Mouse (Mus musculus) forebrain, postnatal 0 days (tissue): ENCODE data around the gene Cntn5. TPM values are rescaled to one million over a fixed set of nuclear protein-coding genes. Genes with fewer than 3 reads are reported as not detected.

ENCODE experiments used
- ATAC-seq: fragments of 200-750 bp; cut with Nextera tagmentation; 2 replicates; pipeline ENCODE4 v1.8.0; 2017; ENCODE audit warnings: mild to moderate bottlenecking, moderate library complexity
- DNase-seq: peaks from one replicate; pipeline ENCODE4 v3.0.0-alpha.2; 2015
- H3K27ac ChIP-seq: fragments of 300-500 bp; sonication (generic); 2 replicates; pipeline ENCODE4 v1.5.1; 2014; ENCODE audit warnings: low read depth, mild to moderate bottlenecking, antibody characterized with exemption, low read length, moderate library complexity, mixed read lengths
- H3K27me3 ChIP-seq: fragments of 300-500 bp; sonication (generic); 2 replicates; pipeline ENCODE4 v1.6.1; 2014; ENCODE audit warnings: mild to moderate bottlenecking, low read length, mixed read lengths; ENCODE audit not compliant: insufficient read depth
- H3K36me3 ChIP-seq: fragments of 300-500 bp; sonication (generic); 2 replicates; pipeline ENCODE4 v1.6.1; 2014; ENCODE audit warnings: mild to moderate bottlenecking, moderate library complexity; ENCODE audit not compliant: insufficient read depth
- H3K4me1 ChIP-seq: fragments of 300-500 bp; sonication (generic); 2 replicates; pipeline ENCODE4 v1.6.1; 2014; ENCODE audit warnings: antibody characterized with exemption; ENCODE audit not compliant: insufficient read depth
- H3K4me2 ChIP-seq: fragments of 300-500 bp; sonication (generic); 2 replicates; pipeline ENCODE4 v1.6.1; 2014; ENCODE audit warnings: low read depth, mild to moderate bottlenecking, moderate library complexity
- H3K4me3 ChIP-seq: fragments of 300-500 bp; sonication (generic); 2 replicates; pipeline ENCODE4 v1.5.1; 2014; ENCODE audit warnings: low read depth, low read length, mixed read lengths
- H3K9ac ChIP-seq: fragments of 300-500 bp; sonication (generic); 2 replicates; pipeline ENCODE4 v1.6.1; 2014; ENCODE audit warnings: mild to moderate bottlenecking
- H3K9me3 ChIP-seq: fragments of 300-500 bp; sonication (generic); 2 replicates; pipeline ENCODE4 v1.6.1; 2016; ENCODE audit warnings: low read length
- CTCF ChIP-seq: sonication (generic); IDR thresholded peaks from 2 replicates; pipeline ENCODE4 v1.5.1; 2016; ENCODE audit warnings: antibody characterized with exemption, control low read depth, low read depth
- WGBS: fragments of 180-500 bp; shearing (Covaris S2); extraction: QIAGEN DNeasy Blood & Tissue Kit; methylation state at CpG from one replicate; pipeline ENCODE4 v1.1.7; 2014; 5-methylcytosine and 5-hydroxymethylcytosine counted together
- polyA plus RNA-seq: library from polyadenylated mRNA; unstranded; fragments of >200 nt; fragmentation: Nextera tagmentation; extraction: Ambion mirVana; gene quantifications from 2 replicates; pipeline ENCODE4 v1.2.1, GENCODE M21; 2015
- total RNA-seq: library from RNA; depleted of rRNA; stranded (reverse); fragments of >200 nt; gene quantifications from 2 replicates; pipeline ENCODE4 v1.2.3, GENCODE M21; 2014

The Cntn5 gene
- total and polyA plus RNA-seq, 2 experiments from 2014 or later, result 15.5 to 25.9 TPM

DNA sequence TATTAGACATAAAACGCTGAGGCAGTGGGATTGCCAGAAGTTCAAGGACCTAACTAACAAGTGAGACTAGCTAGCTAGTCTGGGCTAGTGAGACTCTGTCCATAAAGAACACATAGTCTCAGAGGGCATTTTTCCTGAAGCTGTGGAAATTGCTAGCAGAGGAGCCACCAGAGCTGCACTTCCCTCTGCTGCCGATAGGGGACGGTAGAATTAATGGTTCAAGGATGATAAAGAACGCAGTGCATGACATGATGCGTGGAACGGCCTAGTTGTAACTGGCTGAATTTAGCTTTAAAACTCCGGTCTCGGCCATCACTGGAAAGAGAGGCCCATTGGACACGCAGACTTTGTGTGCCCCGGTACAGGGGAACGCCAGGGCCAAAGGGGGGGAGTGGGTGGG lies 555.8 kb downstream of the Cntn5 start:
- 88% methylated on average over 9 of the region's 11 CpGs for WGBS
- H3K4me3 ChIP-seq, result no peak overlapping the region
- H3K9me3 ChIP-seq, result no peaks in the 10 kb centered on the region
- H3K27ac ChIP-seq, result no peak overlapping the region
- peak; percentile 23; the same call in 1 of the 2 replicates for TF ChIP-seq CTCF
- H3K4me2 ChIP-seq, result no peak overlapping the region
- no peaks in the 10 kb centered on the region for H3K27me3 ChIP-seq
- ATAC-seq (no peak), DNase-seq (no peak)
- H3K9ac ChIP-seq, result no peak overlapping the region
- H3K36me3 ChIP-seq, result no peaks in the 10 kb centered on the region
- H3K4me1 ChIP-seq, result no peaks in the 10 kb centered on the region

DNA sequence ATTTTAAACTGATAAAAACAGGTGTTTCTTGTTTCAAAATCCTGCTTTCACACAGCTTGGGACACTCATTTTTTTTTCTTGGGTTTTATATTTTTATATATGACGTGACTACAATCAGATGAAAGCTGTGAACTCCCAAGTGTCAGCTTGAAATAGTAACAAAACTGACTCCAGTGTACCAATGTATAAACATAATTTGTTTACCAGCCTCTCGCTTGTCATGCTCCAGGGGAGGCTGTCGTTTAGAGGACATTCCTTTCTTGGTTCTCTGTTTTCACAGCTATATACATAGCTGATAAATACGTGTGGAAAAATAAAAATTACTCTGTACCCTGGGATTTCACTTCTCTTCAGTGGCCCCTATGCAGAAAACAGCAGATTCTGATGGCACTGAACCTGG lies 556.4 kb downstream of the Cntn5 start:
- no peak for TF ChIP-seq CTCF
- Histone ChIP-seq H3K4me3 (no peak overlapping the region), H3K9me3 (no peaks in the 10 kb centered on the region), H3K4me2 (no peak overlapping the region), H3K9ac (no peak overlapping the region), H3K4me1 (no peaks in the 10 kb centered on the region), H3K27me3 (no peaks in the 10 kb centered on the region), H3K27ac (no peak overlapping the region), H3K36me3 (no peaks in the 10 kb centered on the region)
- no peak for ATAC-seq
- DNase-seq, result no peak
- WGBS, result 72% methylated on average over 4 of the region's 4 CpGs

DNA sequence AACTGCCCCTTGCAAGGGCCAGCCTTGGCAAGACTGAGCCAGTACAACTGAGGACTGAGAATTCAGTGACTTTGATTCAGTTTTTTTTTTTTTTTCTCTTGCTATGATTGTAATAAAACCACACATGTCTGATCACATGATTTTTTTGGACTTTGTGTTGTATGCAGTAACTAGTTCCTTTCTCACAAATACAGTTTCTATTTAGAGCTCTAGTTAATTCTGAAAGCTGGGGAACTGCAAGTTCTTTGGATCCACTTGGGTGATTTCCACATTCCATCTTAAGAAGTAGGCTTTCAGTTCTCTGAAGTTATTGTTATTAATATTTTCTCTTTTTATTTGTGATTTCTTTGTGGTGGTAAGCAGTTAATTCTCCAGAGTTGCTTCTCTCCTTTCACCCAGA lies 563.8 kb downstream of the Cntn5 start:
- no peaks in the 10 kb centered on the region for H3K36me3 ChIP-seq
- H3K4me2 ChIP-seq, result no peak overlapping the region
- no peaks in the 10 kb centered on the region for H3K4me1 ChIP-seq
- no peak overlapping the region for H3K27ac ChIP-seq
- no peak for TF ChIP-seq CTCF
- no peaks in the 10 kb centered on the region for H3K27me3 ChIP-seq
- no peak overlapping the region for H3K9ac ChIP-seq
- H3K9me3 ChIP-seq, result no peaks in the 10 kb centered on the region
- DNase-seq, result no peak
- ATAC-seq, result no peak
- H3K4me3 ChIP-seq, result no peak overlapping the region

DNA sequence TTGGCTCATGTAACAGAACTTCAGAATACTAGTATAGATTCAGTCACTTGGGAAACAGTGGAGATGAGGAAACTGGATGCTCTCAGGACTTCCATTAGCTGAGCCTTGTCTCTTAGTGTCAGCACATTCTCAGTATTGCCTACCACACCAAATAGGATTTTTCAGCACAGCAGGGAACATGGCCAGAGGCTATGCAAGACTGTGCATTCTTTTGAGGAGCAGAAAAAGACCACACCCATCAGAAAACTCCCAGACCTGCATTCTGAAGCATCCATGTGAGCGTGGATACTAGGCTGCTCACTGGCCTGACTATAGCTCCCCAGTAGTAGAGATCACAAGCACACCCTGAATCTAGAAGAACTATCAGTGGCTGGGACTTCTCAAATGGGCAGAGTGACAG lies 564.9 kb downstream of the Cntn5 start:
- Histone ChIP-seq H3K9me3 (no peaks in the 10 kb centered on the region), H3K4me1 (no peaks in the 10 kb centered on the region), H3K4me2 (no peak overlapping the region), H3K9ac (no peak overlapping the region), H3K27ac (no peak overlapping the region), H3K27me3 (no peaks in the 10 kb centered on the region), H3K4me3 (no peak overlapping the region), H3K36me3 (no peaks in the 10 kb centered on the region)
- no peak for ATAC-seq
- no peak for DNase-seq
- no peak for TF ChIP-seq CTCF
- WGBS, result 60% methylated on average over 1 of the region's 1 CpGs

DNA sequence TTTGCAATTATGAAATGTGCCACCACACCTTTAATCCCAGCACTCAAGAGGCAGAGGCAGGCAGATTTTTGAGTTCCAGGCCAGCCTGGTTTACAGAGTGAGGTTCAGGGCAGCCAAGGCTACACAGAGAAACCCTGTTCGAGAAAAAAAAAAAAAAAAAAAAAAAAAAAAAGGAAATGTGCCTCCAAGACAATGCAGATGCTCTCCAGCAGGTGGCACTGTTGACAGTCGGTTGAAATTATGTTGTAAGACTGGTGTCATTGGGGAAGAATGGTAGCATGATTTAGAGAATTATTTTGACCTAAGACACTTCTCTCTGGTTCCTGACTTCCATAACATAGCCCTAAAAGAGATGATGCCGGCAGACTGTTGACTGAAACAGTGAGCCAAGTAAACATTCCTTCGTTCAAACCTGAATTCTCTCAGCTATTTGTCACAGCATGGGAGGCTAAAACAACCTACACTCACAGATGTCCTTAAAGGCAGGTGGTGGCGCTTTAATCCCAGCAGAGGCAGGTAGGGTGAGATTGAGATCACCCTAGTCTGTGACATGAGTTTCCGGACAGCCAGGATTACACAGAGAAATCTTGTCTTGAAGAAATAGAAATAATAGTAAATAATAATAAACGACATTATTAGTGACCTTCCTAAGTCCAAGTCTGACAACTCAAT lies 579.7 kb downstream of the Cntn5 start:
- no peak overlapping the region for H3K9ac ChIP-seq
- no peak overlapping the region for H3K27ac ChIP-seq
- H3K36me3 ChIP-seq, result no peaks in the 10 kb centered on the region
- no peaks in the 10 kb centered on the region for H3K4me1 ChIP-seq
- TF ChIP-seq CTCF, result peak; percentile 64
- 48% methylated on average over 7 of the region's 7 CpGs for WGBS
- no peak for ATAC-seq
- no peaks in the 10 kb centered on the region for H3K27me3 ChIP-seq
- peak; percentile 50 for DNase-seq
- H3K9me3 ChIP-seq, result no peaks in the 10 kb centered on the region
- no peak overlapping the region for H3K4me2 ChIP-seq
- H3K4me3 ChIP-seq, result no peak overlapping the region

DNA sequence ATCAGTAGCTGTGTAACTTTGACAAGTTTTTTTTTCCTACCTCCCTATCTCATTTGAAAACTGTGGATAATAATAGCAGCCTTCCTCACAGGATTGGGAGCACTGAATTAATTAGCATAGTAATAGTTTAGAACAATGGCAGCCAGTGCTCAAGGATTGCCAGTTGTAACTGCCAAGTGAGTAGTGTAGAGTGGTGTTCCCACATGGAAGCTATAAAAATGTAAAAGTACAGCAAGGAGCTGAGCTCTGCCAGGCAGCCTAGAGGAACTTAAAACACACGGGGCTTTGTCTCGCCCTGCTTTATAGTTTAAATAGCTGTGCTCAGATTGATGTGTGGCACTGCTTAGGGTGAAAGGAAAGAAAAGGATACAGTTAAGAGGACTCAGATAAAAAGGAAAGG lies 635.2 kb downstream of the Cntn5 start:
- peak; percentile 79 for DNase-seq
- Histone ChIP-seq H3K4me1 (no peaks in the 10 kb centered on the region), H3K27ac (peak overlapping the region; percentile 24; the same call in 1 of the 2 replicates), H3K4me3 (no peak overlapping the region), H3K4me2 (no peak overlapping the region), H3K9ac (no peak overlapping the region), H3K9me3 (no peaks in the 10 kb centered on the region), H3K36me3 (no peaks in the 10 kb centered on the region), H3K27me3 (no peaks in the 10 kb centered on the region)
- no peak for TF ChIP-seq CTCF
- ATAC-seq, result peak; percentile 99
- 4% methylated on average over 2 of the region's 2 CpGs for WGBS

DNA sequence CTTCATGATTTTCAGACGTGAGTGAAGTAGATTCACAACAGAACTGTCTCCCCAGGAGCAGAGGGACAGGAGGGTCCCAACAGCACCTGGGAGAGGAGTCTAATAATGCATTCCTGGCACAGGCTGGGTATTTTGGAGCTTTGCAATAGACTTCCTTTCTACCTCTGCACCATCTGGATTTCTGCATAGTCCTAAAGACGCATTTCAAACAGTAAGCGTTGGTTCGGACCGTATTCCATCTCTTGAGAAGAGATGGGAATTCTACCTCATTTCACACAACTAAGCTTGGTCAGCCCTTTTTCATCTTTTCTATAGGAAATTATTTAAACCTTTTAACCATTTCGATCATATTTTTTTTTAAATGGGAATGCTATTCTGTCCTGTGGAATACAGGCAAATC lies 635.7 kb downstream of the Cntn5 start:
- 16% methylated on average over 6 of the region's 6 CpGs for WGBS
- Histone ChIP-seq H3K4me3 (no peak overlapping the region), H3K4me1 (no peaks in the 10 kb centered on the region), H3K9me3 (no peaks in the 10 kb centered on the region), H3K4me2 (no peak overlapping the region), H3K9ac (no peak overlapping the region), H3K27ac (peak overlapping the region; percentile 55; the same call in 1 of the 2 replicates), H3K27me3 (no peaks in the 10 kb centered on the region), H3K36me3 (no peaks in the 10 kb centered on the region)
- ATAC-seq, result no peak
- no peak for TF ChIP-seq CTCF
- DNase-seq, result peak; percentile 34
